In the genomic region with DNA sequence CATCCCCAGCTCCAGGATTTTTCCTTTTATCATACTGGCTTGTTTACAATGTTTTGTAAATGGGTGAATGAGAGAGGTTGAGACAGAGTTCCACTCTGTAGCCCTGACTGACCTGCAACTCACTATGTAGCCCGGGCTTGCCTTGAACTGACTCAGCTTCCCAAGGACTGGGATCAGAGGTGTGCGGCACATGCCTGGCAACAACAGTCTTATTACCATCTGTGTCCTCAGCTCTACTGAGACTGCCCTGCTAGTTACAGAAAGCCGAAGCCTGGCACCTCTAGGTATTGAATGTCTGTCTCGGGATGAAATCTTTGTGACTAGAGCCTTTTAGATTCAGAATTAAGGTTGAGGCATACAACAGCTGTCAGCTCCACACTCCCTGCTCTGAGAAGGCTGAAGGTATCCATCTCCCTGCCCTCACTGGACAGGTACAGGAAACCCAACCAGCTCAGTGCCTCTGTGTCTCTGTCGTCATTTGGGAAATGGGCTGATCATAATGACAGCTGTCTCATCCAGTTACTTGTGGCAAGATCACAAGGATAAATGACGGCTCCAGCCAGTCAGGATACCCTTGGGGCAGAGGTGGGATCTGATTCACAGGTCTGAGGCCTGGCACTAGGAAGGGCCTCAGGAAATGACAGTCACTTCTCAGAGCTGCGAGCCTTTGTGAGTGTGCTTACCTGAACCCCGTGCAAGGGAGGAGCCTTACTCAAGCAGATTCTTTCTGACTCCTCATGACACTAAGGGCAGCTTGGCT, we compare ENCODE assay signal across 10 mouse cellular contexts. TPM values are rescaled to one million over a fixed set of nuclear protein-coding genes. Genes with fewer than 3 reads are reported as not detected.
DNase-seq lines count a peak whose midpoint lies in the region; ATAC-seq lines count a peak whose summit lies in the region.
"Had no signal": no experiment of that assay in that cellular context is flagged by ENCODE, and none has a peak within 500 bp of the region (broad histone marks: within the 10 kb centered on the region; RNA-seq: fewer than 3 reads in every experiment).

No protein-coding gene starts in this region.

- peaks cover 17% of the 10 kb centered on the region for H3K4me1 ChIP-seq in kidney, embryonic 14.5 days (ENCODE audit: control insufficient read depth, insufficient read depth, low read length)
- H3K4me1 ChIP-seq in embryonic facial prominence, embryonic 15.5 days: peaks cover 37% of the 10 kb centered on the region
- peaks cover 43% of the 10 kb centered on the region for H3K4me1 ChIP-seq in limb, embryonic 15.5 days

- H3K27me3 ChIP-seq in kidney, embryonic 14.5 days (ENCODE audit: control insufficient read depth, insufficient read depth, low read length): no peaks in the 10 kb centered on the region
- H3K27me3 ChIP-seq in embryonic facial prominence, embryonic 15.5 days: no peaks in the 10 kb centered on the region
- H3K27me3 ChIP-seq in limb, embryonic 15.5 days: no peaks in the 10 kb centered on the region

- H3K4me3 ChIP-seq in kidney, embryonic 14.5 days (ENCODE audit: low read length): no peak overlapping the region
- H3K4me3 ChIP-seq in embryonic facial prominence, embryonic 15.5 days (replicated peaks): no peak overlapping the region
- H3K4me3 ChIP-seq in limb, embryonic 15.5 days: peak overlapping the region; percentile 69; the same call in 1 of the 2 replicates

- H3K9ac ChIP-seq in kidney, embryonic 14.5 days (ENCODE audit: low read depth, low read length): no peak overlapping the region
- H3K9ac ChIP-seq in embryonic facial prominence, embryonic 15.5 days: no peak overlapping the region
- H3K9ac ChIP-seq in limb, embryonic 15.5 days: no peak overlapping the region

- 74% methylated on average over 8 of the region's 8 CpGs for WGBS in kidney, embryonic 14.5 days
- 54% methylated on average over 8 of the region's 8 CpGs for WGBS in embryonic facial prominence, embryonic 15.5 days
- 66% methylated on average over 8 of the region's 8 CpGs for WGBS in limb, embryonic 15.5 days

- no peaks in the 10 kb centered on the region for H3K9me3 ChIP-seq in kidney, embryonic 14.5 days (ENCODE audit: control insufficient read depth, low read length)
- no peaks in the 10 kb centered on the region for H3K9me3 ChIP-seq in embryonic facial prominence, embryonic 15.5 days (replicated peaks)
- no peaks in the 10 kb centered on the region for H3K9me3 ChIP-seq in limb, embryonic 15.5 days

- DNase-seq in kidney, postnatal 4 days: no peak
- peak; percentile 34 for DNase-seq in adrenal gland, postnatal 25 days
- DNase-seq in ovary, postnatal 36 days (ENCODE audit: low spot score): no peak
- DNase-seq in gastrocnemius, postnatal 4 days (ENCODE audit: low spot score in 2 of 2): no peak
- DNase-seq: kidney, postnatal 10 days had no signal

- no peak overlapping the region for H3K27ac ChIP-seq in kidney, embryonic 14.5 days (ENCODE audit: low read depth, low read length)
- H3K27ac ChIP-seq in embryonic facial prominence, embryonic 15.5 days (replicated peaks): no peak overlapping the region
- H3K27ac ChIP-seq in limb, embryonic 15.5 days: no peak overlapping the region

- H3K36me3 ChIP-seq in kidney, embryonic 14.5 days (ENCODE audit: control insufficient read depth, insufficient read depth, low read length): no peaks in the 10 kb centered on the region
- H3K36me3 ChIP-seq in embryonic facial prominence, embryonic 15.5 days: no peaks in the 10 kb centered on the region
- peaks cover under 1% of the 10 kb centered on the region; the same call in 1 of the 2 replicates for H3K36me3 ChIP-seq in limb, embryonic 15.5 days

- peak overlapping the region; percentile 80 for H3K4me2 ChIP-seq in kidney, embryonic 14.5 days (replicated peaks; ENCODE audit: low read depth, low read length)
- H3K4me2 ChIP-seq in embryonic facial prominence, embryonic 15.5 days (replicated peaks): 0 out of 2 replicates have a peak overlapping the region, but pooled peaks have one; percentile 65
- peak overlapping the region; percentile 69; the same call in 1 of the 2 replicates for H3K4me2 ChIP-seq in limb, embryonic 15.5 days

- ATAC-seq in kidney, embryonic 14.5 days (ENCODE audit: low FRiP score, low TSS enrichment): no peak
- ATAC-seq in embryonic facial prominence, embryonic 15.5 days (ENCODE audit: insufficient number of reproducible peaks, low FRiP score, low TSS enrichment, low read depth): no peak
- no peak for ATAC-seq in limb, embryonic 15.5 days (ENCODE audit: insufficient number of reproducible peaks, low FRiP score, low TSS enrichment, low read depth)
- no peak for ATAC-seq in erythroblast, adult 5-6 weeks (replicated peaks; ENCODE audit: low FRiP score, poor library complexity, severe bottlenecking)

RNA-seq across cellular contexts. Expression of a gene that starts 4.9 kb away (rescaled TPM):
- polyA plus RNA-seq in kidney, embryonic 14.5 days (2014; fragmentation: Nextera tagmentation; extraction: Ambion mirVana): 5.3 and 6.8 TPM in 2 replicates
- total RNA-seq in adrenal gland, postnatal 25 days (2021): 295 and 303 TPM in 2 replicates
- 8.3 and 10.2 TPM in 2 replicates for polyA plus RNA-seq in embryonic facial prominence, embryonic 15.5 days (2015; fragmentation: Nextera tagmentation; extraction: Ambion mirVana)
- polyA plus RNA-seq in limb, embryonic 15.5 days (2015; fragmentation: Nextera tagmentation; extraction: Ambion mirVana): 9.2 and 11.8 TPM in 2 replicates
- 2.5 and 11.3 TPM in 2 replicates for total RNA-seq in erythroblast, adult 5-6 weeks (2015; ENCODE audit: low replicate concordance)
- 4.5 and 6.7 TPM in 2 replicates for total RNA-seq in erythroblast, adult 5-6 weeks (2017; ENCODE audit: low replicate concordance)
- total RNA-seq in gastrocnemius, postnatal 4 days (2021): 10 to 100 TPM; 25.4 to 37.7 TPM

RNA-seq across cellular contexts. Expression of a gene that starts 19.1 kb away (rescaled TPM):
- polyA plus RNA-seq in kidney, embryonic 14.5 days (2014; fragmentation: Nextera tagmentation; extraction: Ambion mirVana): 0.27 and 0.30 TPM in 2 replicates
- not detected in 2 replicates for total RNA-seq in adrenal gland, postnatal 25 days (2021)
- 1.9 and 4.3 TPM in 2 replicates for polyA plus RNA-seq in embryonic facial prominence, embryonic 15.5 days (2015; fragmentation: Nextera tagmentation; extraction: Ambion mirVana)
- polyA plus RNA-seq in limb, embryonic 15.5 days (2015; fragmentation: Nextera tagmentation; extraction: Ambion mirVana): 0.20 and 0.32 TPM in 2 replicates
- total RNA-seq in erythroblast, adult 5-6 weeks (2015; ENCODE audit: low replicate concordance): not detected in 2 replicates
- total RNA-seq in erythroblast, adult 5-6 weeks (2017; ENCODE audit: low replicate concordance): not detected in 2 replicates
- total RNA-seq in gastrocnemius, postnatal 4 days (2021): not detected
- polyA plus RNA-seq: cortical plate, adult 2 months had no signal

RNA-seq across cellular contexts. Expression of a gene that starts 24.1 kb away (rescaled TPM):
- polyA plus RNA-seq in kidney, embryonic 14.5 days (2014; fragmentation: Nextera tagmentation; extraction: Ambion mirVana): not detected in 2 replicates
- total RNA-seq in adrenal gland, postnatal 25 days (2021): not detected in 2 replicates
- 382 and 413 TPM in 2 replicates for polyA plus RNA-seq in embryonic facial prominence, embryonic 15.5 days (2015; fragmentation: Nextera tagmentation; extraction: Ambion mirVana)
- polyA plus RNA-seq in limb, embryonic 15.5 days (2015; fragmentation: Nextera tagmentation; extraction: Ambion mirVana): 649 and 693 TPM in 2 replicates
- total RNA-seq in erythroblast, adult 5-6 weeks (2015; ENCODE audit: low replicate concordance): not detected in 2 replicates
- total RNA-seq in erythroblast, adult 5-6 weeks (2017; ENCODE audit: low replicate concordance): not detected in 2 replicates
- not detected for total RNA-seq in gastrocnemius, postnatal 4 days (2021)
- polyA plus RNA-seq: cortical plate, adult 2 months had no signal
